Mouse (Mus musculus): ENCODE data around the gene Muc1.

GRCm38 (mm10) chr3:89256177-89256576, 27.3 kb downstream of the Muc1 start:
- TF ChIP-seq POLR2A (IDR thresholded peaks at IDR 0.05; ENCODE audit: borderline replicate concordance, control insufficient read depth, low read depth, low read length) (no peak), CTCF (IDR thresholded peaks at IDR 0.05; ENCODE audit: control insufficient read depth, insufficient read depth, low read length) (no peak)
